Mouse (Mus musculus): ENCODE measurements around the gene Tceal1.
"Not testable (repeated sequence)": the region's sequence is repeated elsewhere in the genome, so short reads cannot be mapped to it uniquely, and the experiment has no call there.

Gene Tceal1

GRCm38 (mm10) chrX:136707446-136708167 lies at the start of gene Tceal1:
TSS of gene Tceal1 (plus strand) at chrX:136707982.
- DNase-seq (ENCODE audit: low spot score in 2 of 2) = peak; percentile 47 to 54

GRCm38 (mm10) chrX:136666281-136666706 lies 41.5 kb upstream of the Tceal1 start:
- peak; percentile 13 to 17 for DNase-seq (ENCODE audit: low spot score in 2 of 2)

GRCm38 (mm10) chrX:136666762-136667464 lies 40.9 kb upstream of the Tceal1 start:
- DNase-seq (ENCODE audit: low spot score in 2 of 2) = peak; percentile 7 to 21

- no peak for DNase-seq (ENCODE audit: low spot score in 2 of 2)
Measured at GRCm38 (mm10) chrX:136668794-136669193, 39.0 kb upstream of the Tceal1 start.

GRCm38 (mm10) chrX:136680989-136681388 lies 26.8 kb upstream of the Tceal1 start:
- no peak for DNase-seq (ENCODE audit: low spot score in 2 of 2)

GRCm38 (mm10) chrX:136691606-136692293 lies 16.0 kb upstream of the Tceal1 start:
- not testable (repeated sequence) for DNase-seq (ENCODE audit: low spot score in 2 of 2)

GRCm38 (mm10) chrX:136692294-136692675 lies 15.5 kb upstream of the Tceal1 start:
- DNase-seq (ENCODE audit: low spot score in 2 of 2) = no peak

- DNase-seq (ENCODE audit: low spot score in 2 of 2) = no peak
Measured at GRCm38 (mm10) chrX:136693196-136693595, 14.6 kb upstream of the Tceal1 start.

GRCm38 (mm10) chrX:136708168-136708681 lies 443 bp downstream of the Tceal1 start:
- DNase-seq (ENCODE audit: low spot score in 2 of 2) = peak; percentile 20 to 41

- DNase-seq (ENCODE audit: low spot score in 2 of 2) = no peak
Measured at GRCm38 (mm10) chrX:136708782-136709181, 1.0 kb downstream of the Tceal1 start.

- not testable (repeated sequence) for DNase-seq (ENCODE audit: low spot score in 2 of 2)
Measured at GRCm38 (mm10) chrX:136714742-136715474, 7.1 kb downstream of the Tceal1 start.

GRCm38 (mm10) chrX:136732016-136732415 lies 24.2 kb downstream of the Tceal1 start:
- no peak for DNase-seq (ENCODE audit: low spot score in 2 of 2)

- no peak for DNase-seq (ENCODE audit: low spot score in 2 of 2)
Measured at GRCm38 (mm10) chrX:136740087-136740790, 32.5 kb downstream of the Tceal1 start.

- DNase-seq (ENCODE audit: low spot score in 2 of 2) = peak; percentile 86 to 96
Measured at GRCm38 (mm10) chrX:136740791-136741650, 33.2 kb downstream of the Tceal1 start.

- DNase-seq (ENCODE audit: low spot score in 2 of 2) = peak; percentile 58 to 68
Measured at GRCm38 (mm10) chrX:136741651-136742201, 33.9 kb downstream of the Tceal1 start.

- no peak for DNase-seq (ENCODE audit: low spot score in 2 of 2)
Measured at GRCm38 (mm10) chrX:136742241-136742640, 34.5 kb downstream of the Tceal1 start.

GRCm38 (mm10) chrX:136742661-136743103 lies 34.9 kb downstream of the Tceal1 start:
- peak in 1 of 2 experiments; percentile 21 for DNase-seq (ENCODE audit: low spot score in 2 of 2)

GRCm38 (mm10) chrX:136743459-136743858 lies 35.7 kb downstream of the Tceal1 start, which contains the start of gene Morf4l2:
TSS of gene Morf4l2 (minus strand) at chrX:136743690.
- no peak for DNase-seq (ENCODE audit: low spot score in 2 of 2)

- DNase-seq (ENCODE audit: low spot score in 2 of 2) = no peak
Measured at GRCm38 (mm10) chrX:136744663-136745062, 36.9 kb downstream of the Tceal1 start.

Data from frontal cortex, postnatal 14 days (tissue).